ENCODE assay signal across 7 mouse cellular contexts in genomic region chr6:136422084-136422853, GRCm38 (mm10). TPM values are rescaled to one million over a fixed set of nuclear protein-coding genes. Genes with fewer than 3 reads are reported as not detected.
DNase-seq lines count a peak whose midpoint lies in the region; ATAC-seq and TF ChIP-seq lines count a peak whose summit lies in the region.

No protein-coding gene starts in this region.

- no peak for TF ChIP-seq EP300 in liver, postnatal 0 days (IDR thresholded peaks at IDR 0.05; ENCODE audit: low read depth)

- H3K4me3 ChIP-seq in forebrain, embryonic 11.5 days (ENCODE audit: low read depth, low read length), result no peak overlapping the region
- no peak overlapping the region for H3K4me3 ChIP-seq in liver, postnatal 0 days (ENCODE audit: low read depth, low read length)

- WGBS in forebrain, embryonic 11.5 days, result 60% methylated on average over 16 of the region's 16 CpGs
- WGBS in liver, postnatal 0 days (ENCODE audit: insufficient replicate concordance), result 59% methylated on average over 16 of the region's 16 CpGs

- no peaks in the 10 kb centered on the region for H3K9me3 ChIP-seq in forebrain, embryonic 11.5 days (ENCODE audit: control insufficient read depth, low read length)
- H3K9me3 ChIP-seq in liver, postnatal 0 days (ENCODE audit: low read length), result no peaks in the 10 kb centered on the region

- no peaks in the 10 kb centered on the region for H3K4me1 ChIP-seq in forebrain, embryonic 11.5 days (replicated peaks; ENCODE audit: control insufficient read depth, insufficient read depth, low read length)
- peaks cover 4% of the 10 kb centered on the region for H3K4me1 ChIP-seq in liver, postnatal 0 days (ENCODE audit: insufficient read depth)

- 0 out of 2 replicates have a peak, but pooled peaks have one; percentile 37 for ATAC-seq in forebrain, embryonic 11.5 days (replicated peaks; ENCODE audit: low FRiP score)
- ATAC-seq in liver, postnatal 0 days, result peak; percentile 13; the same call in 1 of the 2 replicates

- no peak overlapping the region for H3K9ac ChIP-seq in forebrain, embryonic 11.5 days (ENCODE audit: low read length)
- H3K9ac ChIP-seq in liver, postnatal 0 days (replicated peaks), result no peak overlapping the region

- no peak overlapping the region for H3K27ac ChIP-seq in forebrain, embryonic 11.5 days (ENCODE audit: low read depth, low read length)
- no peak overlapping the region for H3K27ac ChIP-seq in liver, postnatal 0 days (ENCODE audit: low read depth)

- H3K4me2 ChIP-seq in forebrain, embryonic 11.5 days (ENCODE audit: low read depth, low read length, severe bottlenecking), result no peak overlapping the region
- H3K4me2 ChIP-seq in liver, postnatal 0 days (ENCODE audit: low read depth, low read length), result no peak overlapping the region

- no peaks in the 10 kb centered on the region for H3K36me3 ChIP-seq in forebrain, embryonic 11.5 days (ENCODE audit: control insufficient read depth, insufficient read depth, low read length)
- no peaks in the 10 kb centered on the region for H3K36me3 ChIP-seq in liver, postnatal 0 days (replicated peaks; ENCODE audit: insufficient read depth, low read length)

- DNase-seq in 416B (ENCODE audit: low read depth), result peak; percentile 86
- DNase-seq in CD8-positive naive resting alpha-beta T cell, adult 2 months (ENCODE audit: low read depth in 2 of 2, low spot score in 2 of 2), result peak; percentile 55 to 70
- peak; percentile 39 for DNase-seq in brain, embryonic 18.5 days (ENCODE audit: low read depth, low spot score)
- peak; percentile 74 for DNase-seq in forebrain, embryonic 11.5 days (ENCODE audit: low spot score)
- peak; percentile 43 to 63 for DNase-seq in kidney, adult 8-10 months
- DNase-seq in liver, postnatal 0 days, result peak; percentile 72
- peak; percentile 38 for DNase-seq in retina, postnatal 7 days (ENCODE audit: low read depth, low spot score)

- TF ChIP-seq CTCF in liver, postnatal 0 days (IDR thresholded peaks at IDR 0.05; ENCODE audit: low read depth), result peak; percentile 92

- no peaks in the 10 kb centered on the region for H3K27me3 ChIP-seq in forebrain, embryonic 11.5 days (ENCODE audit: control insufficient read depth, insufficient read depth, low read length)
- no peaks in the 10 kb centered on the region for H3K27me3 ChIP-seq in liver, postnatal 0 days (ENCODE audit: insufficient read depth, low read length)

RNA-seq across cellular contexts. Expression of gene E330021D16Rik, which starts 6.9 kb away (rescaled TPM):
- polyA plus RNA-seq in forebrain, embryonic 11.5 days (2014; fragmentation: Nextera tagmentation; extraction: Ambion mirVana), result not detected in 2 replicates
- polyA plus RNA-seq in liver, postnatal 0 days (2015; fragmentation: Nextera tagmentation; extraction: Ambion mirVana), result 0.47 and 0.67 TPM in 2 replicates
